In the genomic region with DNA sequence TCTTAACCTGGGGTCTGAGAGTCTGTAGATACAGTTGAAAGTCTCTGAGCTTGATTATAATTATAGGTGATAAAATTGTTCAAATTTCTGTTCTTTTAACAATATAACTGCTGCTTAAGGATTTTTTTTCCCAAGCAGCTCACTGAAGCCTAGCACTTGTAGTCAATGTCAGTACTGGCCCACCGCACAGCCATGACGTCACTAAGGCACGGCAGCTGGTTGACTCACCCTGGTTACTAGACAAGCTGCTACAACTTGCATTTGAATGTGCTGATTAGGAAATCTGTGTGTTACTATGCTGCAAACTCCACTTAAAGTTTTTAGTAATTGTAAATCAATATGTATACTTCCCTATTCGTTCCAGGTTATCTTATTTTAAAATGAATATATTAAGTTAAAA, we compare ENCODE assay signal across 33 mouse cellular contexts. TPM values are rescaled to one million over a fixed set of nuclear protein-coding genes. Genes with fewer than 3 reads are reported as not detected.
DNase-seq lines count a peak whose midpoint lies in the region; ATAC-seq and TF ChIP-seq lines count a peak whose summit lies in the region.
"Had no signal": no experiment of that assay in that cellular context is flagged by ENCODE, and none has a peak within 500 bp of the region (broad histone marks: within the 10 kb centered on the region; RNA-seq: fewer than 3 reads in every experiment).

No protein-coding gene starts in this region.

- H3K9ac ChIP-seq in CH12.LX (ENCODE audit: insufficient read depth, low read depth) = no peak overlapping the region
- H3K9ac ChIP-seq: embryonic facial prominence, embryonic 12.5 days; forebrain, embryonic 15.5 days; heart, embryonic 12.5 days; hindbrain, embryonic 15.5 days; midbrain, embryonic 13.5 days; neural tube, embryonic 15.5 days had no signal

- H3K36me3 ChIP-seq in CH12.LX (replicated peaks in 1 of 2; ENCODE audit: control insufficient read depth in 1 of 2, insufficient read depth in 1 of 2, low read length in 1 of 2) = no peaks in the 10 kb centered on the region
- H3K36me3 ChIP-seq: embryonic facial prominence, embryonic 12.5 days; forebrain, embryonic 10.5 days; forebrain, embryonic 15.5 days; G1E; heart, embryonic 12.5 days; hindbrain, embryonic 15.5 days; midbrain, embryonic 13.5 days; neural tube, embryonic 15.5 days had no signal

- dilution Hi-C loops in CH12.LX (cut with MboI; ENCODE audit: extremely low pct_ligation_motif_present, extremely low pct_unique_long_range_greater_than_20kb, low sequenced_read_pairs) = no loop called here

- peaks cover 5% of the 10 kb centered on the region for H3K27me3 ChIP-seq in CH12.LX (replicated peaks)
- H3K27me3 ChIP-seq: embryonic facial prominence, embryonic 12.5 days; forebrain, embryonic 15.5 days; heart, embryonic 12.5 days had no signal

- no peak for ATAC-seq in monocyte, adult 5-6 weeks (replicated peaks; ENCODE audit: insufficient number of reproducible peaks, low FRiP score, low TSS enrichment, poor library complexity, severe bottlenecking)
- ATAC-seq: forebrain, embryonic 15.5 days; inflammation-experienced regulatory T-cells, adult 6 months; lung, postnatal 0 days; midbrain, embryonic 13.5 days had no signal

- H3K9me3 ChIP-seq in CH12.LX (replicated peaks; ENCODE audit: low read length) = no peaks in the 10 kb centered on the region
- H3K9me3 ChIP-seq: embryonic facial prominence, embryonic 12.5 days; forebrain, embryonic 10.5 days; forebrain, embryonic 15.5 days; G1E; heart, embryonic 12.5 days; hindbrain, embryonic 15.5 days; megakaryocyte, embryonic 14.5 days; midbrain, embryonic 13.5 days; neural tube, embryonic 15.5 days had no signal

- H3K4me1 ChIP-seq in CH12.LX (ENCODE audit: control insufficient read depth in 1 of 2, insufficient read depth in 2 of 2) = peaks cover 2 to 13% of the 10 kb centered on the region in 2 experiments; a peak in 2 of 4 replicates

- H3K27ac ChIP-seq in CH12.LX (ENCODE audit: insufficient read depth, low read depth) = no peak overlapping the region
- H3K27ac ChIP-seq: embryonic facial prominence, embryonic 12.5 days; forebrain, embryonic 10.5 days; forebrain, embryonic 15.5 days; gastrocnemius, adult 2 months; heart, adult 2 months; hindbrain, embryonic 15.5 days; midbrain, embryonic 13.5 days; neural tube, embryonic 15.5 days had no signal

- in situ Hi-C loops in CH12.LX (cut with MboI; ENCODE audit: low pct_ligation_motif_present, low pct_unique_long_range_greater_than_20kb, low sequenced_read_pairs) = loop anchor here (10.0 to 25.0 kb wide), 4 partner anchors 528 to 944 kb away; a partner anchor contains a TSS

- peak overlapping the region; percentile 64; the same call in 1 of the 2 replicates for H3K4me2 ChIP-seq in CH12.LX (ENCODE audit: insufficient read depth, low read depth, poor library complexity, severe bottlenecking)
- H3K4me2 ChIP-seq: embryonic facial prominence, embryonic 12.5 days; forebrain, embryonic 15.5 days; heart, embryonic 12.5 days; hindbrain, embryonic 15.5 days; midbrain, embryonic 13.5 days had no signal

- TF ChIP-seq CTCF in CH12.LX (conservative IDR thresholded peaks at IDR 0.05 in 1 of 2, IDR thresholded peaks at IDR 0.05 in 1 of 2; ENCODE audit: low read depth in 2 of 2, low read length in 2 of 2) = no peak

- H3K4me3 ChIP-seq in CH12.LX (replicated peaks in 1 of 3; ENCODE audit: low read depth in 2 of 3, low read length in 2 of 3, poor library complexity in 1 of 3) = no peak overlapping the region
- H3K4me3 ChIP-seq: embryonic facial prominence, embryonic 12.5 days; forebrain, embryonic 10.5 days; forebrain, embryonic 15.5 days; gastrocnemius, adult 2 months; heart, adult 2 months; heart, embryonic 12.5 days; hindbrain, embryonic 15.5 days; megakaryocyte, embryonic 14.5 days; midbrain, embryonic 13.5 days; neural tube, embryonic 15.5 days had no signal

- no peaks in the 10 kb centered on the region for H3K79me2 ChIP-seq in CH12.LX (replicated peaks; ENCODE audit: control insufficient read depth, extremely low read depth, insufficient read depth, poor library complexity, severe bottlenecking)

- peak; percentile 51 for DNase-seq in layer of hippocampus, adult 9-11 months
- no peak for DNase-seq in layer of hippocampus, postnatal 36 days
- DNase-seq in right cerebral cortex, adult 18-20 months = peak; percentile 42
- no peak for DNase-seq in right cerebral cortex, postnatal 25 days
- DNase-seq in 3T3-L1 (ENCODE audit: low read depth, low spot score) = peak; percentile 53
- DNase-seq in CH12.LX (ENCODE audit: extremely low read depth) = peak; percentile 55
- no peak for DNase-seq in left cerebral cortex, postnatal 10 days (ENCODE audit: extremely low spot score in 1 of 2, low spot score in 2 of 2)
- DNase-seq: adrenal gland, postnatal 14 days; cerebellum, adult 11-12 months; cerebellum, adult 9-11 months; embryo, embryonic 11 days; gastrocnemius, adult 2 months; gastrocnemius, postnatal 36 days; heart, adult 2 months; kidney, adult 2 months; kidney, postnatal 36 days; left cerebral cortex, postnatal 4 days; lung, adult 18-20 months; lung, postnatal 4 days; retina, postnatal 1 day; spleen, adult 18-20 months had no signal

- TF ChIP-seq POLR2A in CH12.LX (IDR thresholded peaks at IDR 0.05; ENCODE audit: low read depth, low read length) = no peak

- no peak for TF ChIP-seq RAD21 in CH12.LX (IDR thresholded peaks at IDR 0.05; ENCODE audit: low read depth, low read length)

- intact Hi-C loops in left cerebral cortex, postnatal 10 days (cut with DNase I) = loop anchor here (5.0 to 10.0 kb wide), 3 partner anchors 684 to 1042 kb away; no protein-coding TSS in a partner anchor

- TF ChIP-seq EP300 in CH12.LX (IDR thresholded peaks at IDR 0.05; ENCODE audit: low read length) = no peak

TF ChIP-seq in CH12.LX, 34 proteins besides CTCF, POLR2A, EP300 and RAD21:
- TF ChIP-seq CHD1 (IDR thresholded peaks at IDR 0.05; ENCODE audit: low read depth, low read length) (no peak), JUND (conservative IDR thresholded peaks at IDR 0.05; ENCODE audit: low read depth, low read length) (peak; percentile 55; the same call in 1 of the 2 replicates), JUN (IDR thresholded peaks at IDR 0.05; ENCODE audit: insufficient read depth, low read depth, low read length) (peak; percentile 32; the same call in 1 of the 2 replicates)

RNA-seq across cellular contexts. Expression of a gene that starts 4.6 kb away (rescaled TPM):
- total RNA-seq in layer of hippocampus, postnatal 36 days (2021) = 1 to 10 TPM; 1.3 to 1.4 TPM
- total RNA-seq in CH12.LX (2012; rRNA removed) (0.50 and 0.59 TPM in 2 replicates), CH12.LX (2014; rRNA removed) (0.67 and 0.68 TPM in 2 replicates)
- polyA plus RNA-seq in CH12.LX (2012; ENCODE audit: insufficient read length, low read depth) = 0.44 and 0.68 TPM in 2 replicates
- total RNA-seq in monocyte, adult 5-6 weeks (2017) = 2.1 to 5.8 TPM (median 2.4 TPM) in 3 replicates
- total RNA-seq in left cerebral cortex, postnatal 10 days (2021) = 1 to 10 TPM; 1.2 to 1.6 TPM
- polyA plus RNA-seq: G1E; inflammation-experienced regulatory T-cells, adult 6 months had no signal

Comparison
In these comparisons a context has a peak if more than half of its experiments do, and no peak if none do; other contexts are left out.
1. DNase-seq: peak in layer of hippocampus, adult 9-11 months (single experiment), right cerebral cortex, adult 18-20 months (single experiment), 3T3-L1 (single experiment) and CH12.LX (single experiment); none in layer of hippocampus, postnatal 36 days (0 of 2), right cerebral cortex, postnatal 25 days (single experiment) and left cerebral cortex, postnatal 10 days (0 of 2).